Mouse (Mus musculus): ENCODE data around the gene Taf9.

The Taf9 gene

GRCm38 (mm10) chr13:100651439-100652186, at the start of gene Taf9:
Taf9 (plus strand) TSS chr13:100651579.
- no peak for DNase-seq (ENCODE audit: low read depth, low spot score)

- peak; percentile 45 for DNase-seq (ENCODE audit: low read depth, low spot score)
Observed at GRCm38 (mm10) chr13:100602239-100602902, 49.0 kb upstream of the Taf9 start.

- DNase-seq (ENCODE audit: low read depth, low spot score): no peak
Observed at GRCm38 (mm10) chr13:100603031-100603737, 48.2 kb upstream of the Taf9 start.

GRCm38 (mm10) chr13:100603738-100604095, 47.7 kb upstream of the Taf9 start:
- no peak for DNase-seq (ENCODE audit: low read depth, low spot score)

GRCm38 (mm10) chr13:100605845-100606244, 45.5 kb upstream of the Taf9 start:
- no peak for DNase-seq (ENCODE audit: low read depth, low spot score)

GRCm38 (mm10) chr13:100607756-100608155, 43.6 kb upstream of the Taf9 start:
- DNase-seq (ENCODE audit: low read depth, low spot score): peak; percentile 78

- DNase-seq (ENCODE audit: low read depth, low spot score): no peak
Observed at GRCm38 (mm10) chr13:100611266-100611665, 40.1 kb upstream of the Taf9 start.

- DNase-seq (ENCODE audit: low read depth, low spot score): no peak
Observed at GRCm38 (mm10) chr13:100612251-100612650, 39.1 kb upstream of the Taf9 start.

GRCm38 (mm10) chr13:100612903-100613302, 38.5 kb upstream of the Taf9 start:
- DNase-seq (ENCODE audit: low read depth, low spot score): peak; percentile 79

GRCm38 (mm10) chr13:100616181-100617087, 34.9 kb upstream of the Taf9 start, which contains the start of gene Marveld2:
Marveld2 (minus strand) TSS chr13:100616971.
- peak; percentile 61 for DNase-seq (ENCODE audit: low read depth, low spot score)

- no peak for DNase-seq (ENCODE audit: low read depth, low spot score)
Observed at GRCm38 (mm10) chr13:100617583-100617982, 33.8 kb upstream of the Taf9 start.

GRCm38 (mm10) chr13:100622241-100622640, 29.1 kb upstream of the Taf9 start:
- no peak for DNase-seq (ENCODE audit: low read depth, low spot score)

- no peak for DNase-seq (ENCODE audit: low read depth, low spot score)
Observed at GRCm38 (mm10) chr13:100634106-100634691, 17.2 kb upstream of the Taf9 start.

- no peak for DNase-seq (ENCODE audit: low read depth, low spot score)
Observed at GRCm38 (mm10) chr13:100642471-100643209, 8.7 kb upstream of the Taf9 start.

- no peak for DNase-seq (ENCODE audit: low read depth, low spot score)
Observed at GRCm38 (mm10) chr13:100648223-100648622, 3.2 kb upstream of the Taf9 start.

GRCm38 (mm10) chr13:100650550-100651438, 585 bp upstream of the Taf9 start, which contains the start of the genes Ak6 and Rad17:
Ak6 (plus strand) TSS chr13:100650979.
Rad17 (minus strand) TSS chr13:100651051.
- peak; percentile 93 for DNase-seq (ENCODE audit: low read depth, low spot score)

- DNase-seq (ENCODE audit: low read depth, low spot score): no peak
Observed at GRCm38 (mm10) chr13:100658091-100658490, 6.7 kb downstream of the Taf9 start.

- peak; percentile 81 for DNase-seq (ENCODE audit: low read depth, low spot score)
Observed at GRCm38 (mm10) chr13:100659864-100660456, 8.6 kb downstream of the Taf9 start.
